Mouse (Mus musculus) heart, adult 2 months (tissue): ENCODE measurements around the gene Nle1. TPM values are rescaled to one million over a fixed set of nuclear protein-coding genes. Genes with fewer than 3 reads are reported as not detected.
"Not testable (repeated sequence)": the region's sequence is repeated elsewhere in the genome, so short reads cannot be mapped to it uniquely, and the experiment has no call there.

ENCODE experiments used
- DNase-seq, 2 experiments: peaks; one replicate each; pipeline ENCODE4 v3.0.0; 2021
- H3K27ac ChIP-seq: fragments of 200-600 bp; 2 replicates; pipeline ENCODE4 v1.8.1; 2022
- H3K27me3 ChIP-seq: fragments of 200-500 bp; 2 replicates; pipeline ENCODE4 v1.6.1; 2012; ENCODE audit warnings: mild to moderate bottlenecking, low read length, inconsistent platforms, mixed read lengths; ENCODE audit not compliant: control insufficient read depth, insufficient read depth
- H3K36me3 ChIP-seq: fragments of 200-500 bp; 2 replicates; pipeline ENCODE4 v1.6.1; 2012; ENCODE audit warnings: low read length, inconsistent platforms; ENCODE audit not compliant: control insufficient read depth, insufficient read depth
- H3K4me1 ChIP-seq: fragments of 200-500 bp; 2 replicates; pipeline ENCODE4 v1.6.1; 2011; ENCODE audit warnings: low read length; ENCODE audit not compliant: control insufficient read depth, insufficient read depth
- H3K4me3 ChIP-seq: fragments of 200-600 bp; 2 replicates; pipeline ENCODE4 v1.8.1; 2022
- H3K79me2 ChIP-seq: fragments of 200-500 bp; replicated peaks from 2 replicates; pipeline ENCODE4 v1.6.1; 2012; ENCODE audit warnings: mild to moderate bottlenecking, inconsistent platforms, low read length, moderate library complexity, mixed read lengths; ENCODE audit not compliant: control insufficient read depth, insufficient read depth
- H3K9ac ChIP-seq: fragments of 200-500 bp; 2 replicates; pipeline ENCODE4 v1.6.1; 2012; ENCODE audit warnings: low read depth, mild to moderate bottlenecking, control low read depth, inconsistent platforms, low read length, mixed read lengths
- CTCF ChIP-seq: fragments of 200-600 bp; IDR thresholded peaks from 2 replicates; pipeline ENCODE4 v1.8.1; 2022; ENCODE audit warnings: antibody characterized with exemption, mild to moderate bottlenecking, moderate library complexity
- EP300 ChIP-seq: fragments of 200-500 bp; IDR thresholded peaks from 2 replicates; pipeline ENCODE4 v1.6.1; 2011; ENCODE audit warnings: low read depth, low read length, control low read depth; ENCODE audit not compliant: insufficient read depth
- POLR2A ChIP-seq: fragments of 200-500 bp; IDR thresholded peaks from 2 replicates; pipeline ENCODE4 v1.6.1; 2011; ENCODE audit warnings: mild to moderate bottlenecking, low read depth, low read length, control low read depth; ENCODE audit not compliant: insufficient read depth
- WGBS: fragments of 180-500 bp; shearing (Covaris S2); methylation state at CpG from one replicate; pipeline ENCODE4 v1.1.7; 2018; 5-methylcytosine and 5-hydroxymethylcytosine counted together
- intact Hi-C: fragments of 180-260 bp; cut with DNase I; formaldehyde crosslinking; loops from one replicate; pipeline ENCODE4 v1.15.1; 2025
- polyA plus RNA-seq: library from polyadenylated mRNA; depleted of rRNA; stranded (reverse); fragments of >200 nt; gene quantifications from 2 replicates; pipeline ENCODE4 v1.2.3, GENCODE M21; 2012
- total RNA-seq, 2 experiments: library from RNA; stranded (reverse); gene quantifications; 2 replicates each; pipeline ENCODE4 v1.2.3; 2021

Nle1 gene
- total and polyA plus RNA-seq, 3 experiments = 8.4 to 17.7 (median 11.4) TPM

GRCm38 (mm10) chr11:82943336-82943735 lies 35.1 kb upstream of the Nle1 start:
- Histone ChIP-seq H3K79me2 (no peaks in the 10 kb centered on the region), H3K9ac (no peak overlapping the region), H3K4me1 (peaks cover 4% of the 10 kb centered on the region), H3K4me3 (no peak overlapping the region), H3K27me3 (no peaks in the 10 kb centered on the region), H3K36me3 (no peaks in the 10 kb centered on the region), H3K27ac (no peak overlapping the region)
- no peak for TF ChIP-seq CTCF
- no peak for TF ChIP-seq EP300
- no peak for TF ChIP-seq POLR2A
- intact Hi-C loops = no loop called here
- no peak for DNase-seq
- 51% methylated on average over 6 of the region's 6 CpGs for WGBS

GRCm38 (mm10) chr11:82933186-82933585 lies 25.0 kb upstream of the Nle1 start:
- Histone ChIP-seq H3K4me1 (peaks cover 7% of the 10 kb centered on the region), H3K4me3 (peak overlapping the region; percentile 39), H3K79me2 (peaks cover 3% of the 10 kb centered on the region), H3K27ac (peak overlapping the region; percentile 61), H3K9ac (peak overlapping the region; percentile 96), H3K27me3 (no peaks in the 10 kb centered on the region), H3K36me3 (no peaks in the 10 kb centered on the region; the same call in 1 of the 2 replicates)
- DNase-seq = no peak
- 23% methylated on average over 28 of the region's 29 CpGs for WGBS
- no peak for TF ChIP-seq CTCF
- no peak for TF ChIP-seq EP300
- intact Hi-C loops = no loop called here

GRCm38 (mm10) chr11:82931671-82932450 lies 23.6 kb upstream of the Nle1 start:
- H3K79me2 ChIP-seq, intact Hi-C loops, H3K27me3 ChIP-seq, H3K4me1 ChIP-seq, H3K36me3 ChIP-seq: not testable (repeated sequence)
- Histone ChIP-seq H3K9ac (peak overlapping the region; percentile 96), H3K4me3 (peak overlapping the region; percentile 39), H3K27ac (peak overlapping the region; percentile 61)
- peak in 1 of 2 experiments; percentile 62 for DNase-seq
- WGBS = 16% methylated on average over 116 of the region's 119 CpGs

GRCm38 (mm10) chr11:82931161-82931560 lies 22.9 kb upstream of the Nle1 start:
- H3K79me2 ChIP-seq, H3K4me1 ChIP-seq, intact Hi-C loops, H3K27ac ChIP-seq, H3K36me3 ChIP-seq, H3K27me3 ChIP-seq: not testable (repeated sequence)
- DNase-seq = peak in 1 of 2 experiments; percentile 36
- 5% methylated on average over 59 of the region's 63 CpGs for WGBS
- peak overlapping the region; percentile 39 for H3K4me3 ChIP-seq
- peak overlapping the region; percentile 87 for H3K9ac ChIP-seq

GRCm38 (mm10) chr11:82930391-82930955 lies 22.3 kb upstream of the Nle1 start:
- H3K36me3 ChIP-seq, H3K27me3 ChIP-seq, H3K27ac ChIP-seq, H3K79me2 ChIP-seq, intact Hi-C loops, H3K4me1 ChIP-seq: not testable (repeated sequence)
- Histone ChIP-seq H3K9ac (peak overlapping the region; percentile 52), H3K4me3 (peak overlapping the region; percentile 22; the same call in 1 of the 2 replicates)
- peak in 1 of 2 experiments; percentile 47 for DNase-seq
- WGBS = 22% methylated on average over 85 of the region's 85 CpGs

GRCm38 (mm10) chr11:82929633-82929950 lies 21.4 kb upstream of the Nle1 start:
- Histone ChIP-seq H3K27me3 (no peaks in the 10 kb centered on the region), H3K4me3 (no peak overlapping the region), H3K27ac (no peak overlapping the region), H3K9ac (no peak overlapping the region), H3K79me2 (peaks cover under 1% of the 10 kb centered on the region; the same call in 1 of the 2 replicates), H3K36me3 (no peaks in the 10 kb centered on the region; the same call in 1 of the 2 replicates), H3K4me1 (peaks cover 7% of the 10 kb centered on the region)
- 75% methylated on average over 3 of the region's 3 CpGs for WGBS
- intact Hi-C loops = loop anchor here (2.0 kb wide), 1 partner anchor 15 kb away; no protein-coding TSS in a partner anchor
- TF ChIP-seq CTCF (no peak), EP300 (no peak), POLR2A (no peak)
- no peak for DNase-seq
